Mouse (Mus musculus): ENCODE data around the gene Tbcc.

DNA sequence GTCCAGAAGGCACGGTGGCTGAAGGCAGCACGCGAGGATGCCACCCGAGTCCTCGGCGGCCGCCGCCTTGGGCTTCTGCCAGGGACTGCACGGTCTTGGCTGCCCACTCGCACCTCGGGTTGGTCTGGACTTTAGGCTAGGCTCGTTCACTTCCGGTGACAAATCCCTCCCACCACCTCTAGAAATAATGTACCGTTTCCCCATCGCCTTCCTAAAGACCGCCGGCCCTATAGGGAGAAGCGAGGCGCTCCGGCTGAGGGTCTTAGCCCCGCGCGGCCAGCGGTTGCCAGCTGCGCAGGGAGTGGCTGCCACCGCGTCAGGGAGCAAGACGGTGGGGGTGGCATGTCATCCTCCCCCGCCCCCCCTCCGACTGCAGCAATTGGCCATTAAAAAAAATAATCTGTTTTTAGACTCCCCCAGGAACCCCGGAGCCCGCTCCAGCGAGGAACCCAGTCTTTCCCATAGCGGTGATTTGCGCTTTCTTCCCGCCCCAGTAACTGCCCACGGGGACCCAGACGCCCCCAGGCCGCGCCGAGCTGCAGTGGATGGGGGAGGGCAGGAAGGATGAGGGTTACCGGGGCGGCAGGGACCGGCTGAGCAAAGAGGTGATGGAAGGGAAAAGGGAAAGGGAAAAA lies 917 bp upstream of the Tbcc start:
- TF ChIP-seq CTCF (IDR thresholded peaks at IDR 0.05; ENCODE audit: low read depth) (no peak), EP300 (IDR thresholded peaks at IDR 0.05; ENCODE audit: low read depth) (no peak)

Data from heart, postnatal 0 days (tissue).